In genomic region chr2:39116583-39116982, GRCm38 (mm10) we compare ENCODE assay signal across 30 mouse cellular contexts.
"Had no signal": no experiment of that assay in that cellular context is flagged by ENCODE, and none has a peak within 500 bp of the region (broad histone marks: within the 10 kb centered on the region; RNA-seq: fewer than 3 reads in every experiment).

No protein-coding gene starts in this region.

- H3K27me3 ChIP-seq: limb, embryonic 12.5 days; limb, embryonic 13.5 days; limb, embryonic 15.5 days; liver, embryonic 12.5 days; liver, embryonic 13.5 days; liver, embryonic 15.5 days; lung, embryonic 15.5 days; megakaryocyte, embryonic 14.5 days; midbrain, embryonic 12.5 days; midbrain, embryonic 13.5 days; midbrain, embryonic 15.5 days had no signal

- H3K4me3 ChIP-seq: left cerebral cortex, adult 2 months; limb, embryonic 10.5 days; limb, embryonic 12.5 days; limb, embryonic 13.5 days; limb, embryonic 15.5 days; liver, embryonic 12.5 days; liver, embryonic 13.5 days; liver, embryonic 15.5 days; lung, embryonic 15.5 days; megakaryocyte, embryonic 14.5 days; midbrain, embryonic 10.5 days; midbrain, embryonic 12.5 days; midbrain, embryonic 13.5 days; midbrain, embryonic 15.5 days; myocyte had no signal

- H3K36me3 ChIP-seq: liver, embryonic 15.5 days had no signal

- H3K27ac ChIP-seq: left cerebral cortex, adult 2 months; limb, embryonic 10.5 days; limb, embryonic 12.5 days; limb, embryonic 13.5 days; limb, embryonic 15.5 days; liver, embryonic 12.5 days; liver, embryonic 13.5 days; liver, embryonic 14.5 days; liver, embryonic 15.5 days; lung, embryonic 15.5 days; macrophage; midbrain, embryonic 10.5 days; midbrain, embryonic 12.5 days; midbrain, embryonic 13.5 days; midbrain, embryonic 15.5 days had no signal

- H3K4me1 ChIP-seq: limb, embryonic 10.5 days; limb, embryonic 12.5 days; limb, embryonic 13.5 days; limb, embryonic 15.5 days; lung, embryonic 15.5 days; midbrain, embryonic 10.5 days; midbrain, embryonic 12.5 days; midbrain, embryonic 13.5 days; midbrain, embryonic 15.5 days had no signal

- DNase-seq: left cerebral cortex, postnatal 4 days; liver; liver, embryonic 13.5 days; liver, postnatal 0 days; lung, adult 18-20 months; lung, adult 2 months; lung, embryonic 14.5 days; lung, postnatal 10 days; lung, postnatal 14 days; lung, postnatal 36 days; lung, postnatal 4 days; midbrain, embryonic 14.5 days had no signal

- ATAC-seq: liver, embryonic 12.5 days; liver, postnatal 0 days; lung, postnatal 0 days; midbrain, embryonic 13.5 days; midbrain, embryonic 15.5 days; midbrain, embryonic 16.5 days had no signal
